Mouse (Mus musculus): ENCODE results near the gene 4931409K22Rik.
"Not testable (repeated sequence)": the region's sequence is repeated elsewhere in the genome, so short reads cannot be mapped to it uniquely, and the experiment has no call there.

Gene 4931409K22Rik

DNA sequence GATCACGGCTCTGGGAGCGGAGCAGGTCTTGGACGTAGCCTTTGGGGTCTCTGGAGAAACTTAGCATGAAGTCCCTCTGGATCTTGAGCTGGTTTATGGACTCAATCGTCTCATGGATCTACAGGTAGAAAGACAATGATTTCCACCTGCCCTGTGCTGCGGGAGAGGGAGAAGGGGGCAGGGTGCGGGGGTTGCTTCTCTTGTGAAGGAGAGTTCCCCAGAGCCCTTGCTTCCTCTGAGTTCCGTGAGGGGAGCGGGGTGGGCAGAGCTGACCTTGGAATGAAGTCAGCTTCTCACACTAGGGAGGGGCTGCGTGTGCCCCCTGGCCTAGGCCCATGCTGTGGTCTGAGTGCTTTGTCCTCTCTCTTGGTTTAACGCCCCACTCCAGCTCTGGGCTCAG, 36.6 kb upstream of the 4931409K22Rik start:
- in situ Hi-C loops (cut with MboI, MseI), result no loop called here

- in situ Hi-C loops (cut with MboI, MseI), result no loop called here
These were observed 36.0 kb upstream of the 4931409K22Rik start for GRCm38 (mm10) chr5:24592471-24593160.

GRCm38 (mm10) chr5:24591796-24592470, 35.3 kb upstream of the 4931409K22Rik start:
- in situ Hi-C loops (cut with MboI, MseI), result no loop called here

DNA sequence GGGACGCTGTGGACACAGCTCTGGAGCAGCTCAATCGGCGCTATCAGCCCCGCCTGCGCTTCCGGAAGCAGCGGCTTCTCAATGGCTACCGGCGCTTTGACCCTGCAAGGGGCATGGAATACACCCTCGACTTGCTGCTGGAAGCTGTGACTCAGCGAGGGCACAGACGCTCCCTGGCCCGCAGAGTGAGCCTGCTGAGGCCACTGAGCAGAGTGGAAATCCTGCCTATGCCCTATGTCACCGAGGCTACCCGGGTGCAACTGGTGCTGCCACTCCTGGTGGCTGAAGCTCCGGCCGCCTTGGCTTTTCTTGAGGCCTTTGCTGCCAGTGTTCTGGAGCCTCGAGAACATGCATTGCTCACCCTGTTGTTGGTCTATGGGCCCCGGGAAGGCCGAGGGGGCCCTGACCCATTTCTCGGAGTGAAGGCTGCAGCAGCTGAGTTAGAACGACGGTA, 34.7 kb upstream of the 4931409K22Rik start:
- in situ Hi-C loops (cut with MboI, MseI), result no loop called here

GRCm38 (mm10) chr5:24589511-24590500, 33.2 kb upstream of the 4931409K22Rik start:
- in situ Hi-C loops (cut with MboI, MseI), result no loop called here

DNA sequence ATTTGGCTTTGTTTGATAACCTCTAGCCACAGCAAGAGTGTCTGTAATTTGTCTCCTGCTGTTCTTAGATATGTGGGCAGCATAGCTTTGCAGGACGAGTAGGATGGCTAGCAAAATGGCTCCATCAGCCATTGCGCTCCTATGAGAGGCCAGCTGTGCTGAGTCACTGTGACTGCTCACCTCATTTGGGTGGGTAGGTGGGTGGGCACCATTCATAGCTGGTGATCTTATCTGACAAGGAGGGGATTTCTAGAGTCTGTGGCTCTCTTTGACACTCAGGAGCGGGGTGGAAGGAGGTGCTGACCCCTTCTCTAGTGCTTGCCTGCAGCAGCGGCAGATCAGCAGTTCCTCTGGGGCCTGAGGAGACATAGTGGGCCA, 30.6 kb upstream of the 4931409K22Rik start:
- in situ Hi-C loops (cut with MboI, MseI), result no loop called here

- in situ Hi-C loops (cut with MboI, MseI), result no loop called here
These were observed 30.1 kb upstream of the 4931409K22Rik start, which contains the start of gene Chpf2 for GRCm38 (mm10) chr5:24586547-24587199. Chpf2 (plus strand) TSS chr5:24586741.

DNA sequence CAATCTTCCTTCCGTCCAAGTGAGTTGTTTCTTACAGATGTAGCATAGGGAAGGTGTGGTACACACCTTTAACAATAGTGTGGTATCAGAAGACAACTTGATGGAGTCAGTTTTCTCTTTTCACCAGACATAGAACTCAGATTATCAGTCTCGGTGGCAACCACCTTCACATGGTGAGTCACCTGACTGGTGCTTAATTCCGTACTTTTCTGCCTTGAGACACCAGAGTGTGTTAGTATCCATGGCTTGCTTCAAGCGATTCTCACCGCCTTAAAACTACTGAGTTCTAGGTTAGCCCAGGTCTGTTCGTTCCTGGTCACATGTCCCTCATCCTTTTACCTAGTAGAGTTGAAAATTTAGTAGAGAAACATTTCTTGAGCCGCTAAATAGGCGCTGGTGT, 29.5 kb upstream of the 4931409K22Rik start:
- in situ Hi-C loops (cut with MboI, MseI), result no loop called here

- in situ Hi-C loops (cut with MboI, MseI), result no loop called here
These were observed 21.7 kb upstream of the 4931409K22Rik start for GRCm38 (mm10) chr5:24578109-24578963.

DNA sequence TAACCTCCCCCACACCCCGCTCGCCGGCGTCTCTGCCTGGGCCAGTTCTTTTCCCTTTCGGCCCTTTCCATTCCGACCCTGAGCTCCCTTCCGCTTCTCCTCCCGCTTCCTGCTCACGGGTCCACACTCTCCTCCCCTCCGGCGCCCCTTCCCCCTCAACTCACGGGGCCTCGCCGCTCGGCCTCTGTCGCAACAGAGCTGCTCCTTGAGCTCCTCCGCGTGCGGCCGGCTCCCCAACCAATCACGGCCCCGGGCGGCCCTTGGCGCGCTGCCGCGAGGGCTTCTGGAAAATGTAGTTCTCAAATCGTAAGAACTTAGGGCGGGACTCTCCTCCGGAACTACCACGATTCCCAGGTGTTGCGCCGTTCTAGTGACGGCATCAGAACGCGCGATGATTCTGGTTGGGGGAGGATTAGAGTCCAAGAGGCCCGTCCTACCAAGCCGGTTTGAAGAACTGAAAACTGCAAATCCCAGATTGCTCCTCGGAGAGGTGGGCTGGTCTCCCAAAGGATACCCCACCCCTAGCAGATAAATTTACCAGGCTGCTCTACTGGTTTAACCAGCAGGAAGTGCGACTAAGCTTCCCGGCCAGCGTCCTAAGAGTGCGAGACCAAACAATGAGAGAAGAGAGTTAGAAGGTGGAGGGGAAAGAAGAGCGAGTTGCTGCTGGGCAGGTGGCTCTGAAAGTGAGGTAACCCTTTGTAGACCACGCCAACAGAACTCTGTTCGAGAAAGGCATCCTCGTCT, 20.7 kb upstream of the 4931409K22Rik start, which contains the start of gene Abcf2:
Gene Abcf2, minus strand, starts transcription at position 285 of the 747 bp plus-strand sequence.
- in situ Hi-C loops (cut with MboI, MseI), result no loop called here

- in situ Hi-C loops (cut with MboI, MseI), result no loop called here
These were observed 20.2 kb upstream of the 4931409K22Rik start for GRCm38 (mm10) chr5:24576801-24577182.

GRCm38 (mm10) chr5:24575948-24576347, 19.3 kb upstream of the 4931409K22Rik start:
- in situ Hi-C loops (cut with MboI, MseI), result no loop called here

GRCm38 (mm10) chr5:24555335-24555734, 1.3 kb downstream of the 4931409K22Rik start:
- in situ Hi-C loops (cut with MboI, MseI), result not testable (repeated sequence)

GRCm38 (mm10) chr5:24553621-24554244, 2.9 kb downstream of the 4931409K22Rik start:
- in situ Hi-C loops (cut with MboI, MseI), result no loop called here

GRCm38 (mm10) chr5:24551317-24551688, 5.3 kb downstream of the 4931409K22Rik start:
- in situ Hi-C loops (cut with MboI, MseI), result no loop called here

DNA sequence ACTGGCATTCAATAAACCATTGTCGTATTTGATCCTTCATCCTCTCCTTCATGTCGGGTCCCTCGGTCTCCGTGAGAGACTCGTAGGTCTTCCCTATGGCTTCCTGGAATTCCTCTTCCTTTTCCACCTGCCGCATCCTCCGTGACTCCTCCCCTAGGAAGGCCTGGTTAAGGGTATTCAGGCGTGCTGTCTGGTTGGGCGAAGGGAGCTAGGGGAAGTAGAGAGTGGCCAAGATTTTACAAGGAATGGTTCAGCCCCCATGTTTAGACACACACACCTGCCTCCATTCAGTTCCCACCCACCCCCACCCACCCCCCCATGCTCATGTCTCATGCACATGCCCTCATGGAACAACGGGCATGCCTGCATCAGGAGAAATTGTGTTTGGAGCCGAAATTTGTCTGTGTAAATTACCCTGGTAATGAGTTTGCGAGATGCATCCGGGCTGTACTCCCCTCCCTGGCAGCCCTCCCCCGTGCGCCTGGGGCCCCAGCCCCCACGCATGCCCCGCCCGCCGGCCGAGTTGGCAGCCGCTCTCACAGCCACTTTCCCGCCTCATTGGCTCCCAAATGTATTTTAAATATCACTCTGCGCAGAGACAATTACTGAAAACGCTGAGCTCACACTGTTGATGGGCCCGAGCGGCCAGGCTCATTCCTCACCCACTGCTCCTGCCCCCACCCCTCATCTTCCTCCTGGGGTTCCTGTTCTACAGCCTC, 5.9 kb downstream of the 4931409K22Rik start:
- in situ Hi-C loops (cut with MboI, MseI), result no loop called here

DNA sequence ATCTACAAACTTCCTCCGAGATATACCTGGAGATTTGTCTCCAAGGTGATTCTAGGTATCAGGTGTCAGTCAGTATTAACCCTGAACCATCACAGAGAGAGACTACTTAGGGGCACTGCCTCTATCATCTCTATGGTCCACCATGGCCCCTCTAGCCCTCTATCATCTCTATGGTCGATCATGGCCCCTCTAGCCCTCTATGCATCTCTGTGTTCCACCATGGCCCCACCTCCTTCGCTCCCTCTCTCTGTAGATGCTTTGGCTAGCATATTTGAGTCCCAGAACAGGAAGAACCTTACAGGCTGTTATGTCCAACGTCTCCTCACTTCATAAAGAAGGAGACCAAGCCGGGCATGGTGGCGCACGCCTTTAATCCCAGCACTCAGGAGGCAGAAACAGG, 14.0 kb downstream of the 4931409K22Rik start:
- in situ Hi-C loops (cut with MboI, MseI), result no loop called here

- in situ Hi-C loops (cut with MboI, MseI), result no loop called here
These were observed 15.5 kb downstream of the 4931409K22Rik start for GRCm38 (mm10) chr5:24541144-24541569.

Measured in T-helper 2 cell (primary cell).